Mouse (Mus musculus): Measurements from ENCODE around the gene Trafd1. TPM values are rescaled to one million over a fixed set of nuclear protein-coding genes. Genes with fewer than 3 reads are reported as not detected.

Gene Trafd1
- polyA plus RNA-seq (2015; fragmentation: Nextera tagmentation; extraction: Ambion mirVana) = 60.6 and 67.1 TPM in 2 replicates

GRCm38 (mm10) chr5:121385461-121386119 lies at the start of gene Trafd1:
Gene Trafd1, minus strand, starts transcription at chr5:121385632.
- peaks cover 13% of the 10 kb centered on the region for H3K36me3 ChIP-seq (ENCODE audit: insufficient read depth, low read length)
- H3K27me3 ChIP-seq (ENCODE audit: insufficient read depth, low read length) = no peaks in the 10 kb centered on the region; the same call in 1 of the 2 replicates
- H3K4me3 ChIP-seq (ENCODE audit: low read length) = peak within 1 kb of the TSS; percentile 71
- H3K27ac ChIP-seq (ENCODE audit: low read length) = peak within 1 kb of the TSS; percentile 85
- peaks cover 15% of the 10 kb centered on the region; the same call in 1 of the 2 replicates for H3K4me1 ChIP-seq (ENCODE audit: insufficient read depth, low read length)
- no peaks in the 10 kb centered on the region for H3K9me3 ChIP-seq (ENCODE audit: low read length)
- under 1% methylated on average over 43 of the region's 45 CpGs for WGBS
- ATAC-seq (ENCODE audit: low FRiP score, low TSS enrichment) = peak; percentile 98
- peak within 1 kb of the TSS; percentile 78 for H3K4me2 ChIP-seq (replicated peaks; ENCODE audit: low read depth, low read length)
- peak within 1 kb of the TSS; percentile 85 for H3K9ac ChIP-seq (replicated peaks; ENCODE audit: low read length)

DNA sequence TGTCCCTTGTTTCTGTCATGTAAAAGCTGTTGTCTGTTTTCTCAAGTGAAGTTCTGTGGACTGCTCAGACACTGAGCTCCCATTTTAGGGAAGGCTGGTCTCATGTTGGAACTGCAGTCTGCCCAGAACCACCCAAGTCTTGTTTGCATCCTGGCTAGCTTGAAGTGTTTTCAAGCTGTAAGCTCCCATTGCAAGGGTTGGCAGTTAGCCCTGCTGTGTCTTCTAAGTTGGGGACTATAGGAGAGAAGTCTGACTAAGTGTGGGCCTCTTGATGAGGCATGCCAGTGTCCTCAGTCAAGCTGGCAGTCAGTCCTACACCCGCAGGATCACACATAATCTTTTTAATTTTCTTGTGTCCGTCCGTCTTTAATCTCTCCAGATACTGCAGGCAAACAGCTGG lies 43.5 kb upstream of the Trafd1 start:
- no peaks in the 10 kb centered on the region for H3K27me3 ChIP-seq (ENCODE audit: insufficient read depth, low read length)
- no peaks in the 10 kb centered on the region for H3K9me3 ChIP-seq (ENCODE audit: low read length)
- WGBS = 92% methylated on average over 3 of the region's 3 CpGs
- H3K4me3 ChIP-seq (ENCODE audit: low read length) = no peak overlapping the region
- H3K9ac ChIP-seq (replicated peaks; ENCODE audit: low read length) = no peak overlapping the region
- ATAC-seq (ENCODE audit: low FRiP score, low TSS enrichment) = no peak
- H3K36me3 ChIP-seq (ENCODE audit: insufficient read depth, low read length) = peaks cover 94% of the 10 kb centered on the region
- no peaks in the 10 kb centered on the region for H3K4me1 ChIP-seq (ENCODE audit: insufficient read depth, low read length)
- H3K27ac ChIP-seq (ENCODE audit: low read length) = no peak overlapping the region
- no peak overlapping the region for H3K4me2 ChIP-seq (replicated peaks; ENCODE audit: low read depth, low read length)

DNA sequence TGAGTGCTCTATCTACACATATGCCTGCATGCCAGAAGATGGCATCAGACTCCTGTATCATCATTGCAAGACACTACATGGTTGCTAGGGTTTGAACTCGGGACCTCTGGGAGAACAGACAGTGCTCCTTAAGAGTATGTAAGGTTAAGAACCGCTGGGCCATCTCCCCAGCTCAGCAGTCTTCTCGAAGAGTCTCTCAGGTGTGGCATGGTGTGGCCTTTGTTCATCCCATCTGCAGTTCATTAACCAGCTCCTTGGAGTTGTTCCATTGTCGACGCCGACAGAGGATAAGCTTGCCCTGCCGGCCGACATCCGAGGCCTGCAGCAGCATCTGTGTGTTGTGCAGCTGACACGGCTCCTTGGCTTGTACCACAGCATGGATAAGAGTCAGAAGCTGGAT lies 37.9 kb upstream of the Trafd1 start:
- Histone ChIP-seq H3K4me2 (replicated peaks; ENCODE audit: low read depth, low read length) (no peak overlapping the region), H3K36me3 (ENCODE audit: insufficient read depth, low read length) (peaks cover 90% of the 10 kb centered on the region), H3K4me3 (ENCODE audit: low read length) (no peak overlapping the region), H3K9me3 (ENCODE audit: low read length) (no peaks in the 10 kb centered on the region), H3K27me3 (ENCODE audit: insufficient read depth, low read length) (no peaks in the 10 kb centered on the region), H3K9ac (replicated peaks; ENCODE audit: low read length) (no peak overlapping the region), H3K4me1 (ENCODE audit: insufficient read depth, low read length) (no peaks in the 10 kb centered on the region), H3K27ac (ENCODE audit: low read length) (no peak overlapping the region)
- WGBS = 90% methylated on average over 10 of the region's 10 CpGs
- ATAC-seq (ENCODE audit: low FRiP score, low TSS enrichment) = peak; percentile 65

DNA sequence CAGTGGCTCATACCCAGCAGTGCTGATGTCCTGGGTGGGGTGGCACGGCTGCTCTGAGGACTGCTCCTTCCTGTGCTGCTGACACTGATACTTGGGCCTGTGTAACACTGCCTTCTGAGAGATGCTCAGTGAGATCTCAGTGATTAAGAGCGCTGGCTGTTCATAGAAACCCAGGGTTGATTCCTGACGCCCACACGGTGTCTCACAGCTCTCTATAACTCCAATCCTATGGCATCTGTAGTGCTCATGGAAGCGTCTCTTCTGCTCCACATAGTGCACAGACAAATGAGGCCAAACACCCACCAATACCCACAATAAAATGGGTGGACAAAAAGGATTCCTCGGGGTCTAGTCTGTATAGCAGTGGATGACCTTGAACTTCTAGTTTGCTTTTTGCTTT lies 37.4 kb upstream of the Trafd1 start:
- Histone ChIP-seq H3K4me3 (ENCODE audit: low read length) (no peak overlapping the region), H3K27ac (ENCODE audit: low read length) (no peak overlapping the region), H3K4me2 (replicated peaks; ENCODE audit: low read depth, low read length) (no peak overlapping the region), H3K27me3 (ENCODE audit: insufficient read depth, low read length) (no peaks in the 10 kb centered on the region), H3K36me3 (ENCODE audit: insufficient read depth, low read length) (peaks cover 90% of the 10 kb centered on the region), H3K4me1 (ENCODE audit: insufficient read depth, low read length) (no peaks in the 10 kb centered on the region), H3K9me3 (ENCODE audit: low read length) (no peaks in the 10 kb centered on the region), H3K9ac (replicated peaks; ENCODE audit: low read length) (no peak overlapping the region)
- no peak; the same call in 1 of the 2 replicates for ATAC-seq (ENCODE audit: low FRiP score, low TSS enrichment)
- WGBS = 92% methylated on average over 6 of the region's 6 CpGs

- Histone ChIP-seq H3K27ac (ENCODE audit: low read length) (no peak overlapping the region), H3K27me3 (ENCODE audit: insufficient read depth, low read length) (no peaks in the 10 kb centered on the region), H3K4me1 (ENCODE audit: insufficient read depth, low read length) (no peaks in the 10 kb centered on the region), H3K4me2 (replicated peaks; ENCODE audit: low read depth, low read length) (no peak overlapping the region), H3K36me3 (ENCODE audit: insufficient read depth, low read length) (peaks cover 89% of the 10 kb centered on the region), H3K9ac (replicated peaks; ENCODE audit: low read length) (no peak overlapping the region), H3K9me3 (ENCODE audit: low read length) (peaks cover 3% of the 10 kb centered on the region; the same call in 1 of the 2 replicates), H3K4me3 (ENCODE audit: low read length) (no peak overlapping the region)
- WGBS = 90% methylated on average over 9 of the region's 9 CpGs
- ATAC-seq (ENCODE audit: low FRiP score, low TSS enrichment) = no peak
Measured at GRCm38 (mm10) chr5:121420721-121421120, 35.3 kb upstream of the Trafd1 start.

DNA sequence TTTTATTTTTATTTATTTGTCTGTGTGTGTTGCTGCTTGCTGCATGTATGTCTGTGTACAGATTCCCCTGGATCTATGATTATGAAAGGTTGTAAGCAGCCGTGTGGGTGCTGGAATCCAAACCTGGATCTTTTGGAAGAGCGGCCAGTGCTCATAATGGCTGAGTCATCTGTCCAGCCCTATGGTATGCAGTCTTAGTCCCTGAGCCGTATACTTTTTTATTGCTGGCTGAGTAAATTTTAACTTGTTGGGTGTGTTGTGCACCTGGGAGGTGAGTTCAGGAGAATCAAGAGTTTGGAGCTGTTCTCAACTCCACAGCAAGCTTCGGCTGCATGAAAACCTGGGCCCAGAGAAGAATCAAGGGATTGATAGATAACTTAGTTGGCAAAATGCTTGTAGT lies 25.5 kb upstream of the Trafd1 start:
- no peaks in the 10 kb centered on the region for H3K4me1 ChIP-seq (ENCODE audit: insufficient read depth, low read length)
- no peak for ATAC-seq (ENCODE audit: low FRiP score, low TSS enrichment)
- H3K9ac ChIP-seq (replicated peaks; ENCODE audit: low read length) = no peak overlapping the region
- no peak overlapping the region for H3K4me3 ChIP-seq (ENCODE audit: low read length)
- H3K4me2 ChIP-seq (replicated peaks; ENCODE audit: low read depth, low read length) = no peak overlapping the region
- H3K9me3 ChIP-seq (ENCODE audit: low read length) = no peaks in the 10 kb centered on the region
- H3K36me3 ChIP-seq (ENCODE audit: insufficient read depth, low read length) = peaks cover 52% of the 10 kb centered on the region
- H3K27ac ChIP-seq (ENCODE audit: low read length) = no peak overlapping the region
- 76% methylated on average over 4 of the region's 4 CpGs for WGBS
- no peaks in the 10 kb centered on the region for H3K27me3 ChIP-seq (ENCODE audit: insufficient read depth, low read length)

GRCm38 (mm10) chr5:121407856-121408255 lies 22.4 kb upstream of the Trafd1 start:
- Histone ChIP-seq H3K36me3 (ENCODE audit: insufficient read depth, low read length) (peaks cover 30% of the 10 kb centered on the region), H3K4me3 (ENCODE audit: low read length) (no peak overlapping the region), H3K27me3 (ENCODE audit: insufficient read depth, low read length) (no peaks in the 10 kb centered on the region), H3K27ac (ENCODE audit: low read length) (no peak overlapping the region), H3K9me3 (ENCODE audit: low read length) (no peaks in the 10 kb centered on the region), H3K4me2 (replicated peaks; ENCODE audit: low read depth, low read length) (no peak overlapping the region), H3K4me1 (ENCODE audit: insufficient read depth, low read length) (no peaks in the 10 kb centered on the region), H3K9ac (replicated peaks; ENCODE audit: low read length) (no peak overlapping the region)
- WGBS = 92% methylated on average over 8 of the region's 8 CpGs
- ATAC-seq (ENCODE audit: low FRiP score, low TSS enrichment) = no peak

DNA sequence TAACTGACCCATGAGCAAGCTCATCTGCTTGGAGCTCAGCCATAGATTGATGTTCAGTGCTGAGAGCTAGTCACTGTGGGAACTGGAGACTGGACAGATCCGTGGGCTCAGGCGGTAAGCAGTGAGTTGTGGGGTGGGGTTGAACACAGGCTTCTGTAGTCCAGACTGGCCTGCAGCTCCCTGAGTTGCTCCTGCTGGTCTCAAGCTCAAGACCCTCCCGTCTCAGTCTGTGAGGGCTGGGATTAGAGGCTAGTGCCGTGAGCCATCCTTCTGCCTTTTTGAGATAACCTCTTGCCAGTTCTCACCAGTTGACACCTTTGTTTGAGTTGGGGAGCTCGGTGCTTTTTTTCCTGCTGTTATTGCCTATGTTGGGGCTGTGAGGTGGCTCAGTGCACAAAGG lies 15.4 kb upstream of the Trafd1 start:
- Histone ChIP-seq H3K9me3 (ENCODE audit: low read length) (no peaks in the 10 kb centered on the region), H3K36me3 (ENCODE audit: insufficient read depth, low read length) (peaks cover 5% of the 10 kb centered on the region; the same call in 1 of the 2 replicates), H3K4me2 (replicated peaks; ENCODE audit: low read depth, low read length) (no peak overlapping the region), H3K27ac (ENCODE audit: low read length) (no peak overlapping the region), H3K4me1 (ENCODE audit: insufficient read depth, low read length) (peaks cover 25% of the 10 kb centered on the region), H3K9ac (replicated peaks; ENCODE audit: low read length) (no peak overlapping the region), H3K27me3 (ENCODE audit: insufficient read depth, low read length) (no peaks in the 10 kb centered on the region), H3K4me3 (ENCODE audit: low read length) (no peak overlapping the region)
- no peak for ATAC-seq (ENCODE audit: low FRiP score, low TSS enrichment)
- WGBS = 81% methylated on average over 5 of the region's 5 CpGs

DNA sequence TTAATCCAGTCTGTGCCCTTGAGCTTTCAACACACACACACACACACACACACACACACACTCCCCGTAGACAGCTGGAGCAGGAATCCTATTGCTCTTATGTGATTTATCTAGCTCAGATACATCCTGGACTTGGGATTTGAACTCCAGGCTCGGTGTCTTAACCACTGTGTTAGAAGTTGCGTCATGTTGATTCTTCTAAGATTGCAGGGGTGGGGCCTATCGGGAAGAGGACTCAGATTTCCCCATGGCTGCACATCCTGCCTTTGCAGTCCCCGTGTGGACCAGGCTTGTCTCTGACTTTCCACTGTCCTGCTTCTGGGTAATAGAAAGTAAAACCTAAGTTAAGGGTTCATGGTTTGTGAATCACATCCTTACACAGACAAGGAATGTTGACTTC lies 14.6 kb upstream of the Trafd1 start:
- Histone ChIP-seq H3K9ac (replicated peaks; ENCODE audit: low read length) (no peak overlapping the region), H3K4me3 (ENCODE audit: low read length) (no peak overlapping the region), H3K4me1 (ENCODE audit: insufficient read depth, low read length) (peaks cover 25% of the 10 kb centered on the region), H3K27ac (ENCODE audit: low read length) (no peak overlapping the region), H3K4me2 (replicated peaks; ENCODE audit: low read depth, low read length) (no peak overlapping the region), H3K36me3 (ENCODE audit: insufficient read depth, low read length) (peaks cover 5% of the 10 kb centered on the region; the same call in 1 of the 2 replicates), H3K27me3 (ENCODE audit: insufficient read depth, low read length) (no peaks in the 10 kb centered on the region), H3K9me3 (ENCODE audit: low read length) (no peaks in the 10 kb centered on the region)
- WGBS = 40% methylated on average over 5 of the region's 5 CpGs
- ATAC-seq (ENCODE audit: low FRiP score, low TSS enrichment) = no peak

GRCm38 (mm10) chr5:121399540-121399939 lies 14.1 kb upstream of the Trafd1 start:
- Histone ChIP-seq H3K9me3 (ENCODE audit: low read length) (no peaks in the 10 kb centered on the region), H3K36me3 (ENCODE audit: insufficient read depth, low read length) (peaks cover 5% of the 10 kb centered on the region; the same call in 1 of the 2 replicates), H3K27ac (ENCODE audit: low read length) (no peak overlapping the region), H3K4me2 (replicated peaks; ENCODE audit: low read depth, low read length) (no peak overlapping the region; the same call in 1 of the 2 replicates), H3K4me3 (ENCODE audit: low read length) (no peak overlapping the region), H3K4me1 (ENCODE audit: insufficient read depth, low read length) (peaks cover 25% of the 10 kb centered on the region), H3K9ac (replicated peaks; ENCODE audit: low read length) (no peak overlapping the region), H3K27me3 (ENCODE audit: insufficient read depth, low read length) (no peaks in the 10 kb centered on the region)
- no peak for ATAC-seq (ENCODE audit: low FRiP score, low TSS enrichment)
- 83% methylated on average over 5 of the region's 5 CpGs for WGBS
